Comparison of ENCODE assay signal across 8 mouse cellular contexts in genomic region chr8:13594884-13595323, GRCm38 (mm10). TPM values are rescaled to one million over a fixed set of nuclear protein-coding genes. Genes with fewer than 3 reads are reported as not detected.
DNase-seq lines count a peak whose midpoint lies in the region; ATAC-seq and TF ChIP-seq lines count a peak whose summit lies in the region.

No protein-coding gene starts in this region.

- 67% methylated on average over 11 of the region's 11 CpGs for whole genome bisulfite sequencing in heart, adult 2 months
- 20% methylated on average over 11 of the region's 11 CpGs for WGBS in liver, embryonic 12.5 days (ENCODE audit: insufficient replicate concordance)
- 93% methylated on average over 11 of the region's 11 CpGs for WGBS in forebrain, embryonic 14.5 days

- TF ChIP-seq EP300 in heart, adult 2 months (IDR thresholded peaks at IDR 0.05; ENCODE audit: insufficient read depth, low read depth, low read length) = 0 out of 2 replicates have a peak, but pooled peaks have one; percentile 28
- peak; percentile 64 to 72 for TF ChIP-seq EP300 in MEL (IDR thresholded peaks at IDR 0.05; ENCODE audit: low read depth in 1 of 2, low read length in 2 of 2)

- no peak overlapping the region for H3K9ac ChIP-seq in heart, adult 2 months (ENCODE audit: low read depth, low read length)
- H3K9ac ChIP-seq in MEL (ENCODE audit: control insufficient read depth, low read depth, low read length, poor library complexity, severe bottlenecking) = peak overlapping the region; percentile 62
- H3K9ac ChIP-seq in liver, embryonic 12.5 days = no peak overlapping the region
- no peak overlapping the region for H3K9ac ChIP-seq in forebrain, embryonic 14.5 days (ENCODE audit: low read length)

- no peaks in the 10 kb centered on the region for H3K79me2 ChIP-seq in heart, adult 2 months (replicated peaks; ENCODE audit: control insufficient read depth, insufficient read depth, low read length)
- H3K79me2 ChIP-seq in MEL (ENCODE audit: control insufficient read depth, insufficient read depth, low read length, poor library complexity) = no peaks in the 10 kb centered on the region

- intact Hi-C loops in heart, adult 2 months (cut with DNase I) = loop anchor here (5.0 kb wide), 1 partner anchor 132 kb away; no protein-coding TSS in a partner anchor

- DNase-seq in heart, adult 2 months = peak; percentile 49 to 81
- DNase-seq in heart, postnatal 4 days = no peak
- peak; percentile 93 for DNase-seq in MEL (ENCODE audit: low read depth, low spot score)
- peak; percentile 83 to 84 for DNase-seq in cerebellum, postnatal 36 days
- peak; percentile 63 for DNase-seq in spleen, adult 12 weeks (ENCODE audit: low spot score)
- no peak for DNase-seq in forebrain, embryonic 14.5 days (ENCODE audit: low spot score)
- DNase-seq in yolk sac, embryonic 10.5 days (ENCODE audit: low spot score) = no peak

- no peaks in the 10 kb centered on the region for H3K27me3 ChIP-seq in heart, adult 2 months (ENCODE audit: control insufficient read depth, insufficient read depth, low read length)
- no peaks in the 10 kb centered on the region for H3K27me3 ChIP-seq in MEL (ENCODE audit: control insufficient read depth in 1 of 2, insufficient read depth in 2 of 2, low read length in 2 of 2)
- no peaks in the 10 kb centered on the region for H3K27me3 ChIP-seq in liver, embryonic 12.5 days (replicated peaks)
- no peaks in the 10 kb centered on the region for H3K27me3 ChIP-seq in forebrain, embryonic 14.5 days (replicated peaks; ENCODE audit: control insufficient read depth, insufficient read depth, low read length)

- peak; percentile 50; the same call in 1 of the 2 replicates for ATAC-seq in liver, embryonic 12.5 days
- no peak for ATAC-seq in forebrain, embryonic 14.5 days

- no peaks in the 10 kb centered on the region for H3K9me3 ChIP-seq in MEL (replicated peaks; ENCODE audit: insufficient read depth, low read length)
- no peaks in the 10 kb centered on the region for H3K9me3 ChIP-seq in liver, embryonic 12.5 days (replicated peaks)
- H3K9me3 ChIP-seq in forebrain, embryonic 14.5 days (replicated peaks; ENCODE audit: control insufficient read depth, low read length) = no peaks in the 10 kb centered on the region

- TF ChIP-seq CTCF in heart, adult 2 months (IDR thresholded peaks at IDR 0.05) = no peak
- no peak for TF ChIP-seq CTCF in MEL (IDR thresholded peaks at IDR 0.05 in 2 of 3, conservative IDR thresholded peaks at IDR 0.05 in 1 of 3; ENCODE audit: control insufficient read depth in 1 of 3, insufficient read depth in 1 of 3, low read depth in 2 of 3, low read length in 3 of 3, poor library complexity in 1 of 3, severe bottlenecking in 1 of 3)

- no peak overlapping the region for H3K4me3 ChIP-seq in heart, adult 2 months
- peak overlapping the region in 1 of 2 experiments; percentile 10; a peak in 1 of 4 replicates for H3K4me3 ChIP-seq in MEL (ENCODE audit: control insufficient read depth in 1 of 2, insufficient read depth in 1 of 2, low read depth in 2 of 2, low read length in 2 of 2)
- H3K4me3 ChIP-seq in liver, embryonic 12.5 days = no peak overlapping the region
- no peak overlapping the region for H3K4me3 ChIP-seq in forebrain, embryonic 14.5 days (ENCODE audit: low read depth, low read length)

- no peak for TF ChIP-seq POLR2A in heart, adult 2 months (IDR thresholded peaks at IDR 0.05; ENCODE audit: insufficient read depth, low read depth, low read length)
- TF ChIP-seq POLR2A in MEL (IDR thresholded peaks at IDR 0.05; ENCODE audit: control insufficient read depth in 1 of 2, insufficient read depth in 1 of 2, low read depth in 1 of 2, low read length in 2 of 2, poor library complexity in 1 of 2) = peak; percentile 33 to 52; a peak in 2 of 4 replicates

- H3K4me2 ChIP-seq in liver, embryonic 12.5 days = no peak overlapping the region
- no peak overlapping the region for H3K4me2 ChIP-seq in forebrain, embryonic 14.5 days (ENCODE audit: low read length)

- H3K27ac ChIP-seq in heart, adult 2 months = peak overlapping the region; percentile 36; the same call in 1 of the 2 replicates
- peak overlapping the region; percentile 89 for H3K27ac ChIP-seq in MEL (ENCODE audit: control insufficient read depth, low read depth, low read length)
- peak overlapping the region; percentile 37; the same call in 1 of the 2 replicates for H3K27ac ChIP-seq in liver, embryonic 12.5 days
- H3K27ac ChIP-seq in forebrain, embryonic 14.5 days (ENCODE audit: low read depth, low read length) = no peak overlapping the region

- TF ChIP-seq RAD21 in MEL (IDR thresholded peaks at IDR 0.05; ENCODE audit: low read depth, low read length) = no peak

- no peaks in the 10 kb centered on the region; the same call in 1 of the 2 replicates for H3K4me1 ChIP-seq in heart, adult 2 months (ENCODE audit: control insufficient read depth, insufficient read depth, low read length)
- H3K4me1 ChIP-seq in MEL (ENCODE audit: control insufficient read depth in 1 of 2, insufficient read depth in 2 of 2, low read length in 2 of 2) = peaks cover 7 to 17% of the 10 kb centered on the region in 2 experiments
- H3K4me1 ChIP-seq in liver, embryonic 12.5 days = peaks cover 24% of the 10 kb centered on the region
- no peaks in the 10 kb centered on the region for H3K4me1 ChIP-seq in forebrain, embryonic 14.5 days (ENCODE audit: control insufficient read depth, insufficient read depth, low read length)

- no peaks in the 10 kb centered on the region for H3K36me3 ChIP-seq in heart, adult 2 months (ENCODE audit: control insufficient read depth, insufficient read depth, low read length)
- H3K36me3 ChIP-seq in MEL (ENCODE audit: control insufficient read depth in 1 of 2, insufficient read depth in 2 of 2, low read length in 2 of 2) = peaks cover 2 to 14% of the 10 kb centered on the region in 2 experiments; a peak in 2 of 4 replicates
- H3K36me3 ChIP-seq in liver, embryonic 12.5 days = peaks cover 30% of the 10 kb centered on the region
- H3K36me3 ChIP-seq in forebrain, embryonic 14.5 days (ENCODE audit: control insufficient read depth, insufficient read depth, low read length) = peaks cover 13% of the 10 kb centered on the region; the same call in 1 of the 2 replicates

TF ChIP-seq in MEL, 35 proteins besides CTCF, POLR2A, EP300 and RAD21:
- TF ChIP-seq NRF1 (IDR thresholded peaks at IDR 0.05; ENCODE audit: insufficient read depth, low read depth, low read length, poor library complexity, severe bottlenecking) = no peak
- TF ChIP-seq RCOR1 (IDR thresholded peaks at IDR 0.05; ENCODE audit: low read depth, low read length) = peak; percentile 23; the same call in 1 of the 2 replicates
- no peak; the same call in 1 of the 2 replicates for TF ChIP-seq ELF1 (IDR thresholded peaks at IDR 0.05; ENCODE audit: low read depth, low read length)
- 0 out of 2 replicates have a peak, but pooled peaks have one; percentile 26 for TF ChIP-seq TBP (IDR thresholded peaks at IDR 0.05; ENCODE audit: low read depth, low read length)
- peak; percentile 56 for TF ChIP-seq TCF12 (IDR thresholded peaks at IDR 0.05; ENCODE audit: low read depth, low read length)
- no peak for TF ChIP-seq ZC3H11A (IDR thresholded peaks at IDR 0.05; ENCODE audit: low read depth, low read length)
- TF ChIP-seq JUND (IDR thresholded peaks at IDR 0.05; ENCODE audit: low read depth, low read length) = no peak
- peak; percentile 76 for TF ChIP-seq BHLHE40 (IDR thresholded peaks at IDR 0.05; ENCODE audit: borderline replicate concordance, low read depth, low read length)
- TF ChIP-seq NELFE (IDR thresholded peaks at IDR 0.05; ENCODE audit: low read depth, low read length) = 0 out of 2 replicates have a peak, but pooled peaks have one; percentile 10
- no peak for TF ChIP-seq ZKSCAN1 (IDR thresholded peaks at IDR 0.05; ENCODE audit: low read depth, low read length)
- TF ChIP-seq ETS1 (IDR thresholded peaks at IDR 0.05; ENCODE audit: low read depth, low read length) = 0 out of 2 replicates have a peak, but pooled peaks have one; percentile 27
- peak; percentile 79 for TF ChIP-seq USF1 (IDR thresholded peaks at IDR 0.05; ENCODE audit: low read depth, low read length)
- no peak for TF ChIP-seq ZNF384 (IDR thresholded peaks at IDR 0.05; ENCODE audit: low read depth, low read length)
- peak in 1 of 2 experiments; percentile 29; a peak in 1 of 4 replicates for TF ChIP-seq USF2 (IDR thresholded peaks at IDR 0.05; ENCODE audit: borderline replicate concordance in 1 of 2, insufficient read depth in 1 of 2, low read depth in 1 of 2, low read length in 2 of 2)

RNA-seq across cellular contexts. Expression of gene 1700029H14Rik, which starts 32.6 kb away (rescaled TPM):
- total RNA-seq in heart, adult 2 months (2021) = not detected
- polyA plus RNA-seq in heart, adult 2 months (2012; rRNA removed) = 0.32 and 0.45 TPM in 2 replicates
- total RNA-seq in heart, postnatal 4 days (2021) = not detected
- total RNA-seq in MEL (2012; rRNA removed) = not detected in 2 replicates
- under 1 TPM in 1 of 2 experiments, not detected in 1; 0.06 TPM for polyA plus RNA-seq in MEL (2012; ENCODE audit: insufficient read depth in 1 of 2, insufficient read length in 2 of 2, low read depth in 1 of 2, low replicate concordance in 2 of 2, missing spikeins in 1 of 2)
- not detected in 2 replicates for polyA plus RNA-seq in liver, embryonic 12.5 days (2016; fragmentation: Nextera tagmentation; extraction: Ambion mirVana)
- polyA plus RNA-seq in forebrain, embryonic 14.5 days (2014; fragmentation: Nextera tagmentation; extraction: Ambion mirVana) = not detected in 2 replicates

Comparison
In these comparisons a context has a peak if more than half of its experiments do, and no peak if none do; other contexts are left out.
1. DNase-seq: peak in heart, adult 2 months (2 of 2), MEL (single experiment), cerebellum, postnatal 36 days (2 of 2) and spleen, adult 12 weeks (single experiment); none in heart, postnatal 4 days (single experiment), forebrain, embryonic 14.5 days (single experiment) and yolk sac, embryonic 10.5 days (single experiment).